24 mouse cellular contexts compared by ENCODE assay signal in the genomic region with DNA sequence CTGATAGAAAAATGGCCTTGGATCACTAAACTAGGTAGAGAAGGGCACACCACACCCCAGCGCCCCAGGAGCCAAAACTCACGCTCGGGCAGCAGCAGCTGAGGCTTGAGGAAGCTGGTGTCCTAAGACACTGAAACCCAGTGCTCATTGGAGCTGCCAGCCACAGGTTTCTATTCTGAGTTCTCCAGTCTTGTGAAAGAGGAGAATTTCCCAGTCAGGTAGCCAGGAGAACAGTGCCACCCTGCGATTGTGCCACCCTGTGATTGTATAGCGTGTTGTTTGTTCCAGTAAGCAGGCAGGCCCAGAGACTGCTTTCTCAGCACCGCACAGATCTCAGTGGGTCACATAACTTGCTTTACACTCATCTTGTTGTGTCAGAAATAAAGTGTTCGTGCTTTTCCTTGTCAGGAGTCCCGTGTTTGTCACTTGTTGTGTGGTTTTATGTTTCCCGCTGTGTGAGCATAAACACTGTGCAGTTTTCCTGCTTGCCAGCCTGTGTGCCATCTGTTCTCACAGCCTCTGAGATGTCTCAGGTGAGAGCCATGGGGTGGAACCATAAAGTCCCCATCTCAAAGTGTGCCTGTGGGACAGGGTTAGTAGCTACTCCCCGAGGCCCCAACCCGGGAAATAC. TPM values are rescaled to one million over a fixed set of nuclear protein-coding genes. Genes with fewer than 3 reads are reported as not detected.
DNase-seq lines count a peak whose midpoint lies in the region; ATAC-seq and TF ChIP-seq lines count a peak whose summit lies in the region.
"Had no signal": no experiment of that assay in that cellular context is flagged by ENCODE, and none has a peak within 500 bp of the region (broad histone marks: within the 10 kb centered on the region; RNA-seq: fewer than 3 reads in every experiment).

No protein-coding gene starts in this region.

- TF ChIP-seq CTCF in cerebellum, adult 2 months (IDR thresholded peaks at IDR 0.05; ENCODE audit: borderline replicate concordance, insufficient read depth, low read depth, low read length) = peak; percentile 71
- 0 out of 2 replicates have a peak, but pooled peaks have one; percentile 6 for TF ChIP-seq CTCF in cortical plate, adult 2 months (IDR thresholded peaks at IDR 0.05; ENCODE audit: extremely low read depth, insufficient read depth, low read length)

- WGBS in cerebellum, adult 2 months = 24% methylated on average over 11 of the region's 11 CpGs
- WGBS in kidney, embryonic 14.5 days = 90% methylated on average over 11 of the region's 11 CpGs

- H3K4me3 ChIP-seq in megakaryocyte, embryonic 14.5 days (replicated peaks) = peak overlapping the region; percentile 5
- H3K4me3 ChIP-seq in cerebellum, adult 2 months (replicated peaks; ENCODE audit: insufficient read depth, low read depth, low read length) = no peak overlapping the region
- no peak overlapping the region for H3K4me3 ChIP-seq in cortical plate, adult 2 months (ENCODE audit: insufficient read depth, low read length)
- H3K4me3 ChIP-seq in kidney, embryonic 14.5 days (ENCODE audit: low read length) = no peak overlapping the region
- H3K4me3 ChIP-seq: embryonic facial prominence, embryonic 13.5 days; erythroblast, embryonic 14.5 days; forebrain, embryonic 13.5 days; heart, embryonic 13.5 days; hindbrain, embryonic 12.5 days; left cerebral cortex, adult 2 months; limb, embryonic 10.5 days; midbrain, embryonic 10.5 days; neural tube, embryonic 15.5 days had no signal

- no peak overlapping the region for H3K4me2 ChIP-seq in kidney, embryonic 14.5 days (replicated peaks; ENCODE audit: low read depth, low read length)
- H3K4me2 ChIP-seq: embryonic facial prominence, embryonic 13.5 days; forebrain, embryonic 13.5 days; heart, embryonic 13.5 days; hindbrain, embryonic 12.5 days; neural tube, embryonic 15.5 days had no signal

- DNase-seq in gastrocnemius, adult 18-20 months (ENCODE audit: low spot score) = peak; percentile 64
- DNase-seq in gastrocnemius, postnatal 4 days (ENCODE audit: low spot score in 2 of 2) = no peak
- peak; percentile 76 to 82 for DNase-seq in cerebellum, adult 2 months
- no peak for DNase-seq in embryo, embryonic 10.5 days (ENCODE audit: low spot score)
- DNase-seq: adrenal gland, postnatal 36 days; heart, postnatal 14 days; kidney, postnatal 4 days; liver; lung, postnatal 4 days; right cerebral cortex, adult 18-20 months had no signal

- H3K4me1 ChIP-seq in megakaryocyte, embryonic 14.5 days = peaks cover 91% of the 10 kb centered on the region
- H3K4me1 ChIP-seq in cerebellum, adult 2 months (ENCODE audit: control insufficient read depth, insufficient read depth, low read length) = peaks cover 11% of the 10 kb centered on the region
- no peaks in the 10 kb centered on the region for H3K4me1 ChIP-seq in cortical plate, adult 2 months (ENCODE audit: control insufficient read depth, insufficient read depth, low read length)
- no peaks in the 10 kb centered on the region for H3K4me1 ChIP-seq in kidney, embryonic 14.5 days (ENCODE audit: control insufficient read depth, insufficient read depth, low read length)
- H3K4me1 ChIP-seq: embryonic facial prominence, embryonic 13.5 days; forebrain, embryonic 13.5 days; heart, embryonic 13.5 days; hindbrain, embryonic 12.5 days; limb, embryonic 10.5 days; midbrain, embryonic 10.5 days; neural tube, embryonic 15.5 days had no signal

- peaks cover 99% of the 10 kb centered on the region for H3K36me3 ChIP-seq in megakaryocyte, embryonic 14.5 days (replicated peaks; ENCODE audit: low read length)
- H3K36me3 ChIP-seq in kidney, embryonic 14.5 days (ENCODE audit: control insufficient read depth, insufficient read depth, low read length) = peaks cover 26% of the 10 kb centered on the region

- H3K27me3 ChIP-seq in megakaryocyte, embryonic 14.5 days (replicated peaks) = no peaks in the 10 kb centered on the region
- no peaks in the 10 kb centered on the region for H3K27me3 ChIP-seq in cerebellum, adult 2 months (ENCODE audit: control insufficient read depth, insufficient read depth, low read length)
- no peaks in the 10 kb centered on the region for H3K27me3 ChIP-seq in kidney, embryonic 14.5 days (ENCODE audit: control insufficient read depth, insufficient read depth, low read length)
- H3K27me3 ChIP-seq: embryonic facial prominence, embryonic 13.5 days; forebrain, embryonic 13.5 days; heart, embryonic 13.5 days; hindbrain, embryonic 12.5 days; neural tube, embryonic 15.5 days had no signal

- ATAC-seq in megakaryocyte, adult 5-6 weeks (ENCODE audit: poor library complexity, severe bottlenecking) = no peak
- ATAC-seq in kidney, embryonic 14.5 days (ENCODE audit: low FRiP score, low TSS enrichment) = no peak
- ATAC-seq: forebrain, embryonic 13.5 days; intestine, postnatal 0 days had no signal

- peak overlapping the region; percentile 49 for H3K27ac ChIP-seq in cerebellum, adult 2 months (ENCODE audit: insufficient read depth, low read length)
- no peak overlapping the region for H3K27ac ChIP-seq in cortical plate, adult 2 months (ENCODE audit: insufficient read depth, low read length)
- H3K27ac ChIP-seq in kidney, embryonic 14.5 days (ENCODE audit: low read depth, low read length) = no peak overlapping the region
- H3K27ac ChIP-seq: embryonic facial prominence, embryonic 13.5 days; forebrain, embryonic 13.5 days; heart, embryonic 13.5 days; hindbrain, embryonic 12.5 days; left cerebral cortex, adult 2 months; limb, embryonic 10.5 days; midbrain, embryonic 10.5 days; neural tube, embryonic 15.5 days had no signal

- no peak for TF ChIP-seq POLR2A in cerebellum, adult 2 months (IDR thresholded peaks at IDR 0.05; ENCODE audit: borderline replicate concordance, insufficient read depth, low read length)
- no peak for TF ChIP-seq POLR2A in cortical plate, adult 2 months (IDR thresholded peaks at IDR 0.05; ENCODE audit: extremely low read depth, insufficient read depth, low read length)

- no peaks in the 10 kb centered on the region for H3K9me3 ChIP-seq in megakaryocyte, embryonic 14.5 days
- H3K9me3 ChIP-seq in kidney, embryonic 14.5 days (ENCODE audit: control insufficient read depth, low read length) = no peaks in the 10 kb centered on the region
- H3K9me3 ChIP-seq: embryonic facial prominence, embryonic 13.5 days; forebrain, embryonic 13.5 days; heart, embryonic 13.5 days; hindbrain, embryonic 12.5 days; limb, embryonic 10.5 days; midbrain, embryonic 10.5 days; neural tube, embryonic 15.5 days had no signal

- no peak overlapping the region for H3K9ac ChIP-seq in kidney, embryonic 14.5 days (ENCODE audit: low read depth, low read length)
- H3K9ac ChIP-seq: embryonic facial prominence, embryonic 13.5 days; forebrain, embryonic 13.5 days; heart, embryonic 13.5 days; hindbrain, embryonic 12.5 days; neural tube, embryonic 15.5 days had no signal

RNA-seq across cellular contexts. Expression of a gene that starts 44.4 kb away (rescaled TPM):
- 10 to 100 TPM; 14.6 to 20.6 TPM for total RNA-seq in gastrocnemius, adult 18-20 months (2021)
- total RNA-seq in gastrocnemius, postnatal 4 days (2021) = 10 to 100 TPM; 29.9 to 39.3 TPM
- polyA plus RNA-seq in megakaryocyte, embryonic 14.5 days (2012; ENCODE audit: insufficient read depth, low replicate concordance) = 13.8 and 21.9 TPM in 2 replicates
- 17.9 and 32.0 TPM in 2 replicates for total RNA-seq in megakaryocyte, adult 5-6 weeks (2015)
- total RNA-seq in megakaryocyte, adult 5-6 weeks (2017) = 24.4 and 26.3 TPM in 2 replicates
- polyA plus RNA-seq in cerebellum, adult 2 months (2012; rRNA removed) = 152 and 155 TPM in 2 replicates
- 144 and 149 TPM in 2 replicates for polyA plus RNA-seq in cortical plate, adult 2 months (2012; rRNA removed)
- 24.4 and 27.3 TPM in 2 replicates for polyA plus RNA-seq in kidney, embryonic 14.5 days (2014; fragmentation: Nextera tagmentation; extraction: Ambion mirVana)

RNA-seq across cellular contexts. Expression of a gene that starts 54.2 kb away (rescaled TPM):
- total RNA-seq in gastrocnemius, adult 18-20 months (2021) = 10 to 100 TPM; 18.1 to 19.8 TPM
- total RNA-seq in gastrocnemius, postnatal 4 days (2021) = 10 to 100 TPM; 91.8 to 92.0 TPM
- 6.9 and 19.1 TPM in 2 replicates for polyA plus RNA-seq in megakaryocyte, embryonic 14.5 days (2012; ENCODE audit: insufficient read depth, low replicate concordance)
- 619 and 646 TPM in 2 replicates for total RNA-seq in megakaryocyte, adult 5-6 weeks (2015)
- total RNA-seq in megakaryocyte, adult 5-6 weeks (2017) = 482 and 494 TPM in 2 replicates
- 69.3 and 73.1 TPM in 2 replicates for polyA plus RNA-seq in cerebellum, adult 2 months (2012; rRNA removed)
- 64.2 and 66.3 TPM in 2 replicates for polyA plus RNA-seq in cortical plate, adult 2 months (2012; rRNA removed)
- polyA plus RNA-seq in kidney, embryonic 14.5 days (2014; fragmentation: Nextera tagmentation; extraction: Ambion mirVana) = 339 and 383 TPM in 2 replicates

RNA-seq across cellular contexts. Expression of a gene that starts 59.7 kb away (rescaled TPM):
- 10 to 100 TPM; 27.2 to 28.8 TPM for total RNA-seq in gastrocnemius, adult 18-20 months (2021)
- 10 to 100 TPM; 23.0 to 25.1 TPM for total RNA-seq in gastrocnemius, postnatal 4 days (2021)
- polyA plus RNA-seq in megakaryocyte, embryonic 14.5 days (2012; ENCODE audit: insufficient read depth, low replicate concordance) = 23.1 and 24.3 TPM in 2 replicates
- 44.3 and 52.5 TPM in 2 replicates for total RNA-seq in megakaryocyte, adult 5-6 weeks (2015)
- 18.4 and 18.8 TPM in 2 replicates for total RNA-seq in megakaryocyte, adult 5-6 weeks (2017)
- 81.9 and 93.6 TPM in 2 replicates for polyA plus RNA-seq in cerebellum, adult 2 months (2012; rRNA removed)
- 56.5 and 58.8 TPM in 2 replicates for polyA plus RNA-seq in cortical plate, adult 2 months (2012; rRNA removed)
- polyA plus RNA-seq in kidney, embryonic 14.5 days (2014; fragmentation: Nextera tagmentation; extraction: Ambion mirVana) = 42.9 and 47.3 TPM in 2 replicates

Comparison
In these comparisons a context has a peak if more than half of its experiments do, and no peak if none do; other contexts are left out.
1. DNase-seq: peak in gastrocnemius, adult 18-20 months (single experiment) and cerebellum, adult 2 months (2 of 2); none in gastrocnemius, postnatal 4 days (0 of 2) and embryo, embryonic 10.5 days (single experiment).